Mouse (Mus musculus): ENCODE data around the gene Ncor1. TPM values are rescaled to one million over a fixed set of nuclear protein-coding genes. Genes with fewer than 3 reads are reported as not detected.
"Not testable (repeated sequence)": the region's sequence is repeated elsewhere in the genome, so short reads cannot be mapped to it uniquely, and the experiment has no call there.

The Ncor1 gene
- polyA plus RNA-seq, 1 experiment from 2014 or later = 161 TPM

DNA sequence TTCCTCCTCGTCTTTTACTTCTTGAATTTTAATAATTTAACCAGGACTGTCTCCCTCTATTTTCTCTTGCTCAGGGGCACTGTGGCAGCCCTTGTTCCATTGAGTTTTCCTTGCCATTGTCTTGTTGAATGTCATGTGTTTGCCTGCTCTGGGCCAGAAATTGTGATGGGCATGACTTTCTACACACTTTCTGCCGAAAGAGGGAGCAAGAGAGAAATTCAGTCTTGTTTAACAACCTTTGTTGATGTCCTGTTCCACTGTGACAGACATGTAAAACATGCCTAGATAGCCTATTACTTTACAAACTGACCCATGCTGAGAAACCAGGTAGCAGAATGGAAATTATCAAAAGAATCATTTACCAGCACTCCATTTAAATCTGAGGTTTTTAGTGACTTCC, 33.8 kb downstream of the Ncor1 start:
- no peak overlapping the region for H3K27ac ChIP-seq
- WGBS = 72% methylated on average over 2 of the region's 2 CpGs
- H3K27me3 ChIP-seq = no peaks in the 10 kb centered on the region
- H3K4me3 ChIP-seq = no peak overlapping the region
- peaks cover 42% of the 10 kb centered on the region for H3K36me3 ChIP-seq
- ATAC-seq (ENCODE audit: insufficient number of reproducible peaks, insufficient read depth, low FRiP score, low TSS enrichment, low read depth) = no peak
- no peaks in the 10 kb centered on the region for H3K4me1 ChIP-seq
- H3K9ac ChIP-seq = no peak overlapping the region
- H3K4me2 ChIP-seq = no peak overlapping the region
- no peaks in the 10 kb centered on the region for H3K9me3 ChIP-seq

DNA sequence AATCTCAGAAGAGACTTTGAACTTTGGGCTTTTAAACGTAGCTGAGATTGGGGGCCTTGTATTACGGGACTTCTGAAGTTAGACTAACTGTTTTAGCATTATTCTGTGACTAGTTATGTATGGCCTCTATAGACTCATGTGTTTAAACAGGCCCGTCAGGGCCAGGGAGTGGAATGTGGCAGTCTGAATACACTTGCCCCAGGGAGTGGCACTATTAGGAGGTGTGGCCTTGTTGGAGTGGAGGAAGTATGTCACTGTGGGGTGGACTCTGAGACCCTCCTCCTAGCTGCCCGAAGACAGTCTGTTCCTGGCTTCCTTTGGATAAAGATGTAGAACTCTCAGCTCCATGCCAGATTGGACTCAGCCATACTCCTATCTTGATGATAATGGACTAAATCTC, 43.3 kb downstream of the Ncor1 start:
- H3K4me3 ChIP-seq = no peak overlapping the region
- H3K4me1 ChIP-seq = no peaks in the 10 kb centered on the region
- no peaks in the 10 kb centered on the region for H3K9me3 ChIP-seq
- H3K27me3 ChIP-seq = no peaks in the 10 kb centered on the region
- peaks cover 62% of the 10 kb centered on the region for H3K36me3 ChIP-seq
- no peak overlapping the region for H3K4me2 ChIP-seq
- ATAC-seq (ENCODE audit: insufficient number of reproducible peaks, insufficient read depth, low FRiP score, low TSS enrichment, low read depth) = no peak
- 84% methylated on average over 4 of the region's 4 CpGs for WGBS
- no peak overlapping the region for H3K27ac ChIP-seq
- no peak overlapping the region for H3K9ac ChIP-seq

DNA sequence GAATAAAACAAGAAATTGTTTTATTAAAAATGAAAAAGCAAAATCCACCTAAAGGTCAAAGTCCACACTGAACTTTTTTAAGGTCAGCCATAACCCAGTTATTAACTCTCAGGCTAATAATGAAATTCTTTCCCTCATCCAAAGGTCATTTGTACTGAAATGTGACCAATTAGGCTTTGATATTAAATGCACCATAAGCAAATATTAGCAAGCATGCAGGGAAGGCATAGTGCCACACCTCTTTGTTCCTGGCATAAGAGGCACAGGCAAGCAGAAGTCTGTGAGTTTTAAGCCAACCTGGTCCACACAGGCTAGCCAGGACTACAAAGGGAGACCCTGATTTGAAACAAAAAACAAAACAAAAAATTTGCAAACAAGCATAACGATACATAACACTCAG, 48.7 kb downstream of the Ncor1 start:
- H3K36me3 ChIP-seq = peaks cover 44% of the 10 kb centered on the region

DNA sequence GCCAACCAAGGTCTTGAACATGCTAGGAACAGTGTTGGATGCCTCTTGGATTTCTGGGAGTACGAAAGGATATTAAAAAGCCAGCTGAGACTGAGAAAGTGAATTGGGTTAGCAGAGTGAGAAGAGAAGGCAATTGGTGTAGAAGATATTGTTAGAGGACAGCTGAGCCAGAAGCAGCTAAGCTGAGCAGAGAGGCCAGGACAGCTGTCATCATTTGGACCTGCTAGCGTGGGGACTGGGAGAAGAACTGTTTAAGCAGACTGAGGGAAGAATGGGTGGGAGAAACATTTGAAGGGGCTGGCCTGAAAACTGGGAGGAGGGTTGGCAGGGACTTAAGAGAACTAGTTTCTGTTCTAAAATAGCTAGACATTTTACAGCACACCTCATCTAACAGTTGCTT, 49.5 kb downstream of the Ncor1 start:
- WGBS = 91% methylated on average over 2 of the region's 2 CpGs
- no peak for ATAC-seq (ENCODE audit: insufficient number of reproducible peaks, insufficient read depth, low FRiP score, low TSS enrichment, low read depth)
- H3K27me3 ChIP-seq = no peaks in the 10 kb centered on the region
- peaks cover 37% of the 10 kb centered on the region for H3K36me3 ChIP-seq
- H3K4me3 ChIP-seq = no peak overlapping the region
- no peak overlapping the region for H3K27ac ChIP-seq
- no peak overlapping the region for H3K9ac ChIP-seq
- no peak overlapping the region for H3K4me2 ChIP-seq
- no peaks in the 10 kb centered on the region for H3K4me1 ChIP-seq
- no peaks in the 10 kb centered on the region for H3K9me3 ChIP-seq

More for the DNA sequence above, 48.7 kb downstream of the Ncor1 start:
- H3K9me3 ChIP-seq = no peaks in the 10 kb centered on the region
- H3K27me3 ChIP-seq = no peaks in the 10 kb centered on the region
- H3K4me1 ChIP-seq = no peaks in the 10 kb centered on the region
- ATAC-seq (ENCODE audit: insufficient number of reproducible peaks, insufficient read depth, low FRiP score, low TSS enrichment, low read depth) = no peak
- no peak overlapping the region for H3K27ac ChIP-seq
- no peak overlapping the region for H3K9ac ChIP-seq
- 98% methylated on average over 1 of the region's 1 CpGs for WGBS
- no peak overlapping the region for H3K4me2 ChIP-seq
- H3K4me3 ChIP-seq = no peak overlapping the region

DNA sequence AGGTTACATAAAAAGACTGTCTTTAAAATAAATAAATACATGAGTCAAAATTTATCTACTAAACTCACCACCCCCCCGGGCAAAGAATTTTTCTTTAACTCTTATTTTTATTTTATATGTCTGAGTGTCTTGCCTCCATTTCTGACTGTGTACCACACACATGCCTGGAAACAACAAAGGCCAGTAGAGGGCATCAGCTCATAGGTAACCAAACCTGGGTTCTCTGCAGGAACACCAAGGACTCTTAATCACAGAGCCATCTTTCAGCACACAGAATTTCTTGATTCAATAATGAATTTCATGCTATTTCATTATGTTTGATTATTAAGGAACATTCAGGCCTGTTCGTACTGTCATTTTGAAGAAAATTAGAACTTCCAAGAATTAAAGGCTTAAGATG, 61.9 kb downstream of the Ncor1 start:
- no peak overlapping the region for H3K9ac ChIP-seq
- 79% methylated on average over 2 of the region's 2 CpGs for WGBS
- no peak overlapping the region for H3K27ac ChIP-seq
- H3K9me3 ChIP-seq = no peaks in the 10 kb centered on the region
- peaks cover 46% of the 10 kb centered on the region for H3K36me3 ChIP-seq
- ATAC-seq (ENCODE audit: insufficient number of reproducible peaks, insufficient read depth, low FRiP score, low TSS enrichment, low read depth) = no peak
- no peaks in the 10 kb centered on the region for H3K4me1 ChIP-seq
- H3K4me2 ChIP-seq = no peak overlapping the region
- no peaks in the 10 kb centered on the region for H3K27me3 ChIP-seq
- no peak overlapping the region for H3K4me3 ChIP-seq

DNA sequence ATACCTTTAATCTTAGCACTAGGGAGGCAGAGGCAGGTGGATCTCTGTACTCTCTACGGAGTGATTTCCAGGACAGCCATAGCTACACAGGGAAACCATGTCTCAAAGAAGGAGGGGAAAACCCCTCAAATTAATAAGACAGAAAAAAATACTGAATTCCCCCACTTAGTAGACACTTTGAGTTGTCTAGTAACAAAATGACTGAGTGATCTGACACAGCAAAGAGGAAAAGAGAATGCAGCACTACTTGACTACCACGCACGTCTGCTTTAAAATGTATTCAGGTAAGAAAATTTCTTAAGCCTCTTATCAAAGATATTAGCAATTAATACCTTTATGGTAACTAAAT, 70.0 kb downstream of the Ncor1 start:
- ATAC-seq (ENCODE audit: insufficient number of reproducible peaks, insufficient read depth, low FRiP score, low TSS enrichment, low read depth) = no peak
- no peak overlapping the region for H3K4me2 ChIP-seq
- H3K4me3 ChIP-seq = no peak overlapping the region
- no peaks in the 10 kb centered on the region for H3K4me1 ChIP-seq
- 97% methylated on average over 3 of the region's 3 CpGs for WGBS
- peaks cover 54% of the 10 kb centered on the region for H3K36me3 ChIP-seq
- H3K27me3 ChIP-seq = no peaks in the 10 kb centered on the region
- no peaks in the 10 kb centered on the region for H3K9me3 ChIP-seq
- H3K9ac ChIP-seq = no peak overlapping the region
- H3K27ac ChIP-seq = no peak overlapping the region

DNA sequence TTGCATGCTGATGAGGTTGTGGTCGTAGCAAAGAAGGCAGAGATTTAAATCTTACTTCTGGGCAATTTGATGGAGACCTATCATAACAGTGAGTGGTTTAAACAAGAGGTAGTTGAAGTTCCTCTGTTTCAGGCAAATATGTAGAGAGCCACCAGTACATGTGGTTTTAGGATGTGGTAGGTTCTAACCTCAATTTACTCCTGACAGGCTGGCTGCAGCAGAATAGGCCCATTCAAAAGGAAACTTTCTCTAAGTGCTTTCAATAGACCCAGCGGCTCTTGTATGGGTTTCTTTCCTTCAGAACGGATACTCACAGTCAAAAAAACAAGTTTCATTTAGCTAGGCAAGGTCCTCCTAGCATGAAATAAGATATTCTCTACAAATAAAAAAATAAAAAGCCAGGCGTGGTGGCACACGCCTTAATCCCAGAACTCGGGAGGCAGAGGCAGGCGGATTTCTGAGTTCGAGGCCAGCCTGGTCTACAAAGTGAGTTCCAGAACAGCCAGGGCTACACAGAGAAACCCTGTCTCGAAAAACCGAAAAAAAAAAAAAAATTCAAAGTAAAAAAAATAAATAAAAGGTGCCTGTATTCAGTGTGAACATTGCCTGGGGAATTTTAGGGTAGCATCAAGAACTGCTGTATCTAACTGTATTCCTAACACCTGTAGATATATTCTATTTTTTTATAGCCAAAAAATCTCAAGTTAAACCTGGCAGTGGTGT, 70.6 kb downstream of the Ncor1 start:
- no peaks in the 10 kb centered on the region for H3K4me1 ChIP-seq
- no peak overlapping the region for H3K27ac ChIP-seq
- 87% methylated on average over 10 of the region's 10 CpGs for WGBS
- peaks cover 56% of the 10 kb centered on the region for H3K36me3 ChIP-seq
- H3K9ac ChIP-seq = no peak overlapping the region
- H3K4me2 ChIP-seq = no peak overlapping the region
- no peak overlapping the region for H3K4me3 ChIP-seq
- H3K9me3 ChIP-seq = no peaks in the 10 kb centered on the region
- H3K27me3 ChIP-seq = no peaks in the 10 kb centered on the region
- no peak for ATAC-seq (ENCODE audit: insufficient number of reproducible peaks, insufficient read depth, low FRiP score, low TSS enrichment, low read depth)

DNA sequence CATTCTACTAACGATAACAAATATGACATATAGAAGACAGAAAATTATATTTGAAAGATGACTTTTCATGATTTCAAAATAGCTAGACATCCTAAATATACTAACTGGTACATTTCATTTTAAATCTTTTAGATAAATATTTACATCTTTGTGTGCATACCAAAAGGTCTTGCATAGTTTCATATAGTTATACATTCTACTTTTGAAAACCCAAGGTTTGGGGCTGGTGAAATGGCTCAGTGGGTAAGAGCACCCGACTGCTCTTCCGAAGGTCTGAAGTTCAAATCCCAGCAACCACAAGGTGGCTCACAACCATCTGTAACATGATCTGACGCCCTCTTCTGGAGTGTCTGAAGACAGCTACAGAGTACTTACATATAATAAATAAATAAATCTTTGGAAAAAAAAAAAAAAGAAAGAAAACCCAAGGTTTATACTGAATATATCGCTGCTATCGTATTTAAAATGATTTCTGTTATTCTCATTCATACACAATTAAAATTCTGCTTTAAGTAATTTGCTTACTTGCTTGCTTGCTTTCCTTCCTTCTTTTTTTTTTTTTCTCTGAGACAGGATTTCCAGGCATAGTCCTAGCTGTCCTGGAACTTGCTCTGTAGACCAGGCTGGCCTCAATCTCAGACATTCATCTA, 81.0 kb downstream of the Ncor1 start:
- H3K9me3 ChIP-seq; H3K4me1 ChIP-seq; H3K27ac ChIP-seq; ATAC-seq (ENCODE audit: insufficient number of reproducible peaks, insufficient read depth, low FRiP score, low TSS enrichment, low read depth); H3K4me3 ChIP-seq; H3K4me2 ChIP-seq; H3K27me3 ChIP-seq; H3K9ac ChIP-seq: not testable (repeated sequence)
- H3K36me3 ChIP-seq = peaks cover 49% of the 10 kb centered on the region
- 82% methylated on average over 6 of the region's 6 CpGs for WGBS

DNA sequence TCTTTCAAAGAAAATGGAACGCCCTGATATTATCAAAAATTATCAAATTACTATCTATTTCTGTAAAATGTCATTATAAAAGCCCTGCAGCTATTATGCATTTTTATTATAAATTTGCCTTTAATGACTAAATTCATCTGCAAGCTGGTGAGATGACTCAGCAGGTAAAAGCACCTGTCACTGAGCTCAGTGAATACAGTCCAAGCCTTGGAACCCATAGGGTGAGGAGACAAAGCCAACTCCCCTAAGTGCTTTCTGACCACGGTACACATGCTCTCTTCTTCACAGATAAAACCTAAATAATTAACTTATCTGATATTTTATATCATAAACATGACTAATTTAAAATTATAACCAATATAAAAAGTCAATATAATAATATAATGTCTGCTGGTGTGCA, 86.6 kb downstream of the Ncor1 start:
- H3K4me1 ChIP-seq = no peaks in the 10 kb centered on the region
- WGBS = 92% methylated on average over 2 of the region's 2 CpGs
- H3K9ac ChIP-seq = no peak overlapping the region
- peaks cover 60% of the 10 kb centered on the region for H3K36me3 ChIP-seq
- H3K4me2 ChIP-seq = no peak overlapping the region
- no peaks in the 10 kb centered on the region for H3K9me3 ChIP-seq
- H3K4me3 ChIP-seq = no peak overlapping the region
- no peak overlapping the region for H3K27ac ChIP-seq
- no peak for ATAC-seq (ENCODE audit: insufficient number of reproducible peaks, insufficient read depth, low FRiP score, low TSS enrichment, low read depth)
- H3K27me3 ChIP-seq = no peaks in the 10 kb centered on the region

DNA sequence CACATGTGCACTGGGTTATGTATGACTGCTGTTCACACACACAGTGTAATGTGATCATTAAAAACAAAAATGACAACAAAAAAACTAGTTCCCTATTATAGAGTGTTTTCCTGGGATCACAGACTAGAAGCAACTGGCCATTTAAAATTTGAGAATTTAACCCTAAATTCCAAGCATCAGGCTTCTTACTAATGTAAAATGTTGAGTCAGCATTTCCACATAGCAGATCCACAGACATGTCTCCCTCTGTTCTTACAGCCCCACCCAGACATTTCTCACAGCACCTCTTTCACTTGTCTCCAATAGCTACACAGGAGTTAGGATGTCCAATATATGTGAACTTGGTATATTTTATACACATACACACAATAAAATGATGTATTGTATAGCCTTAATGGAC, 88.4 kb downstream of the Ncor1 start:
- ATAC-seq (ENCODE audit: insufficient number of reproducible peaks, insufficient read depth, low FRiP score, low TSS enrichment, low read depth) = no peak
- Histone ChIP-seq H3K27me3 (no peaks in the 10 kb centered on the region), H3K9me3 (no peaks in the 10 kb centered on the region), H3K27ac (no peak overlapping the region), H3K9ac (no peak overlapping the region), H3K4me1 (no peaks in the 10 kb centered on the region), H3K4me2 (no peak overlapping the region), H3K4me3 (no peak overlapping the region), H3K36me3 (peaks cover 64% of the 10 kb centered on the region)

DNA sequence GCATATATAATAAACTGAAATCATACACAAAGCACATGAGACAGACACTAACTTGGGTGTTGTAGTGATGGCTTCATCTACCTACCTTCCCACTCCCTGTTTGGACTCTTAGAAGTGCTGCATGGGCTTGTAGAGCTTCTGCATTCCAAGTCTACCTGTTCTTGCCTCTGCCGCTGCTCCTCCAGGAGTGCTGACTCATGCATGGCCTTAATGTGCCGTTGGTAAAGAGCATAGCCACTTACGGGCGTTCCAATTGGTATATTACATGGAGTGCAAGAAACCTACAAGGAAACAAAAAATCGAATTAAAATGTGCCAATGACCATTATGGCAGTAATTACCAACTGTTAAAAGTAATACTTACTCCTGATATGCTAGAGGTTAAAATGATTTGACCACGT, 91.5 kb downstream of the Ncor1 start:
- no peak overlapping the region for H3K4me3 ChIP-seq
- no peak for ATAC-seq (ENCODE audit: insufficient number of reproducible peaks, insufficient read depth, low FRiP score, low TSS enrichment, low read depth)
- H3K4me2 ChIP-seq = no peak overlapping the region
- H3K4me1 ChIP-seq = no peaks in the 10 kb centered on the region
- H3K36me3 ChIP-seq = peaks cover 59% of the 10 kb centered on the region
- WGBS = 92% methylated on average over 6 of the region's 6 CpGs
- H3K9me3 ChIP-seq = no peaks in the 10 kb centered on the region
- no peaks in the 10 kb centered on the region for H3K27me3 ChIP-seq
- H3K9ac ChIP-seq = no peak overlapping the region
- no peak overlapping the region for H3K27ac ChIP-seq

DNA sequence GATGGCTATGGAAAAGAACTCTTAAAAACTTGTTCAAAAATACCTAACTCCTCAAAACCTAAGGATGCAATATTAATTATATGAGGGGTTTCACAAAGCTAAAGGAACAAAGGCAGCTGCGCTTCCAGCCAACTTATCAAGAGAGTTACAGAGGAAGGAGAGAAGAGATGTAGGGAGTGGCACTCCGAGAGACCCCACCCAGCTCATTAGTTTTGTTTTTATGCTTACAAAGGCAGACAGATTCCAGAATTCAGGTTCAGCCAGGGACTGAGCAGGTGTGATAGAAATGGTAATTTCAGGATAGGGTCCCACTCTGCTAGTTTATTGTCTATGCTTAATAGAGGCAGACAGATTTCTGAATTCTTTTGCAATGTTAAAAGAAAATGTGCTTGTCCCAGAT, 103.1 kb downstream of the Ncor1 start:
- no peak overlapping the region for H3K9ac ChIP-seq
- H3K27me3 ChIP-seq = no peaks in the 10 kb centered on the region
- WGBS = 89% methylated on average over 2 of the region's 2 CpGs
- H3K36me3 ChIP-seq = peaks cover 66% of the 10 kb centered on the region
- H3K9me3 ChIP-seq = no peaks in the 10 kb centered on the region
- H3K4me2 ChIP-seq = no peak overlapping the region
- no peak for ATAC-seq (ENCODE audit: insufficient number of reproducible peaks, insufficient read depth, low FRiP score, low TSS enrichment, low read depth)
- no peaks in the 10 kb centered on the region for H3K4me1 ChIP-seq
- H3K4me3 ChIP-seq = no peak overlapping the region
- H3K27ac ChIP-seq = no peak overlapping the region

All from embryonic facial prominence, embryonic 13.5 days (tissue).